Mouse (Mus musculus): ENCODE measurements at regions not wholly inside any gene's neighbourhood (a gene's known extent, or its start where the extent isn't known, plus 50 kb on each side); places are given as distances from the start of the nearest gene placed in this dataset.

- DNase-seq (ENCODE audit: low spot score in 2 of 2), result no peak
Observed at GRCm38 (mm10) chr12:71622761-71623160, 208.1 kb upstream of the Daam1 start.

GRCm38 (mm10) chr12:71623271-71623670, 207.6 kb upstream of the Daam1 start:
- no peak for DNase-seq (ENCODE audit: low spot score in 2 of 2)

- no peak for DNase-seq (ENCODE audit: low spot score in 2 of 2)
Observed at GRCm38 (mm10) chr12:71624076-71624475, 206.8 kb upstream of the Daam1 start.

GRCm38 (mm10) chr12:71624676-71625075, 206.2 kb upstream of the Daam1 start:
- DNase-seq (ENCODE audit: low spot score in 2 of 2), result no peak

GRCm38 (mm10) chr12:71625115-71625514, 205.8 kb upstream of the Daam1 start:
- no peak for DNase-seq (ENCODE audit: low spot score in 2 of 2)

- DNase-seq (ENCODE audit: low spot score in 2 of 2), result no peak
Observed at GRCm38 (mm10) chr12:71626801-71627200, 204.1 kb upstream of the Daam1 start.

GRCm38 (mm10) chr12:71627421-71628339, 203.2 kb upstream of the Daam1 start:
- DNase-seq (ENCODE audit: low spot score in 2 of 2), result peak in 1 of 2 experiments; percentile 54

GRCm38 (mm10) chr12:71628340-71628738, 202.5 kb upstream of the Daam1 start:
- DNase-seq (ENCODE audit: low spot score in 2 of 2), result no peak

- DNase-seq (ENCODE audit: low spot score in 2 of 2), result no peak
Observed at GRCm38 (mm10) chr12:71628796-71629195, 202.1 kb upstream of the Daam1 start.

GRCm38 (mm10) chr12:71630386-71630785, 200.5 kb upstream of the Daam1 start:
- DNase-seq (ENCODE audit: low spot score in 2 of 2), result no peak

- no peak for DNase-seq (ENCODE audit: low spot score in 2 of 2)
Observed at GRCm38 (mm10) chr12:71636300-71636699, 194.6 kb upstream of the Daam1 start.

- no peak for DNase-seq (ENCODE audit: low spot score in 2 of 2)
Observed at GRCm38 (mm10) chr12:71637248-71637647, 193.6 kb upstream of the Daam1 start.

- no peak for DNase-seq (ENCODE audit: low spot score in 2 of 2)
Observed at GRCm38 (mm10) chr12:71638246-71638645, 192.6 kb upstream of the Daam1 start.

GRCm38 (mm10) chr12:71640058-71640501, 190.8 kb upstream of the Daam1 start:
- no peak for DNase-seq (ENCODE audit: low spot score in 2 of 2)

GRCm38 (mm10) chr12:71641486-71641885, 189.4 kb upstream of the Daam1 start:
- no peak for DNase-seq (ENCODE audit: low spot score in 2 of 2)

GRCm38 (mm10) chr12:71642797-71643337, 188.0 kb upstream of the Daam1 start:
- no peak for DNase-seq (ENCODE audit: low spot score in 2 of 2)

- DNase-seq (ENCODE audit: low spot score in 2 of 2), result no peak
Observed at GRCm38 (mm10) chr12:71651251-71651650, 179.6 kb upstream of the Daam1 start.

GRCm38 (mm10) chr12:71693346-71694038, 137.4 kb upstream of the Daam1 start:
- DNase-seq (ENCODE audit: low spot score in 2 of 2), result peak; percentile 28 to 50

GRCm38 (mm10) chr12:71701753-71702152, 129.1 kb upstream of the Daam1 start:
- DNase-seq (ENCODE audit: low spot score in 2 of 2), result peak; percentile 27 to 42

- no peak for DNase-seq (ENCODE audit: low spot score in 2 of 2)
Observed at GRCm38 (mm10) chr12:71702181-71702580, 128.7 kb upstream of the Daam1 start.

GRCm38 (mm10) chr12:71703146-71703902, 127.6 kb upstream of the Daam1 start:
- no peak for DNase-seq (ENCODE audit: low spot score in 2 of 2)

Measured in layer of hippocampus, postnatal 14 days (tissue).